ENCODE assay signal across 19 mouse cellular contexts in genomic region chr9:86777309-86777708, GRCm38 (mm10). TPM values are rescaled to one million over a fixed set of nuclear protein-coding genes. Genes with fewer than 3 reads are reported as not detected.
DNase-seq lines count a peak whose midpoint lies in the region; ATAC-seq and TF ChIP-seq lines count a peak whose summit lies in the region.
"Had no signal": no experiment of that assay in that cellular context is flagged by ENCODE, and none has a peak within 500 bp of the region (broad histone marks: within the 10 kb centered on the region; RNA-seq: fewer than 3 reads in every experiment).

No protein-coding gene starts in this region.

- no peak overlapping the region for H3K4me2 ChIP-seq in forebrain, embryonic 11.5 days (ENCODE audit: low read depth, low read length, severe bottlenecking)
- no peak overlapping the region for H3K4me2 ChIP-seq in forebrain, embryonic 12.5 days
- no peak overlapping the region for H3K4me2 ChIP-seq in kidney, embryonic 16.5 days (replicated peaks; ENCODE audit: low read depth, low read length)
- H3K4me2 ChIP-seq in neural tube, embryonic 13.5 days = no peak overlapping the region
- no peak overlapping the region for H3K4me2 ChIP-seq in neural tube, embryonic 15.5 days
- H3K4me2 ChIP-seq: embryonic facial prominence, embryonic 12.5 days had no signal

- TF ChIP-seq CTCF in kidney, adult 2 months (conservative IDR thresholded peaks at IDR 0.05; ENCODE audit: insufficient read depth, insufficient read length, low read depth, low read length) = no peak

- no peaks in the 10 kb centered on the region for H3K9me3 ChIP-seq in forebrain, embryonic 11.5 days (ENCODE audit: control insufficient read depth, low read length)
- no peaks in the 10 kb centered on the region for H3K9me3 ChIP-seq in forebrain, embryonic 12.5 days
- no peaks in the 10 kb centered on the region for H3K9me3 ChIP-seq in kidney, embryonic 16.5 days (ENCODE audit: low read length)
- H3K9me3 ChIP-seq in neural tube, embryonic 13.5 days = no peaks in the 10 kb centered on the region
- H3K9me3 ChIP-seq in neural tube, embryonic 15.5 days (replicated peaks) = no peaks in the 10 kb centered on the region
- H3K9me3 ChIP-seq: embryonic facial prominence, embryonic 12.5 days; midbrain, embryonic 10.5 days had no signal

- DNase-seq in forebrain, embryonic 11.5 days (ENCODE audit: low spot score) = no peak
- peak; percentile 5 for DNase-seq in kidney, adult 2 months
- no peak for DNase-seq in neural tube, embryonic 10.5 days (ENCODE audit: extremely low spot score, low spot score)
- DNase-seq in left cerebral cortex, postnatal 10 days (ENCODE audit: extremely low spot score in 1 of 2, low spot score in 2 of 2) = no peak
- DNase-seq: adrenal gland, adult 8-10 months; cerebellum, adult 18-20 months; liver; lung, postnatal 4 days; right cerebral cortex, postnatal 14 days had no signal

- no peak overlapping the region for H3K4me3 ChIP-seq in forebrain, embryonic 11.5 days (ENCODE audit: low read depth, low read length)
- no peak overlapping the region for H3K4me3 ChIP-seq in forebrain, embryonic 12.5 days (replicated peaks)
- no peak overlapping the region for H3K4me3 ChIP-seq in kidney, adult 2 months (ENCODE audit: insufficient read depth, low read depth, low read length)
- H3K4me3 ChIP-seq in kidney, embryonic 16.5 days (ENCODE audit: low read length) = no peak overlapping the region
- no peak overlapping the region for H3K4me3 ChIP-seq in neural tube, embryonic 13.5 days
- H3K4me3 ChIP-seq in neural tube, embryonic 15.5 days (replicated peaks) = no peak overlapping the region
- H3K4me3 ChIP-seq: embryonic facial prominence, embryonic 12.5 days; midbrain, embryonic 10.5 days had no signal

- no peaks in the 10 kb centered on the region for H3K4me1 ChIP-seq in forebrain, embryonic 11.5 days (replicated peaks; ENCODE audit: control insufficient read depth, insufficient read depth, low read length)
- no peaks in the 10 kb centered on the region for H3K4me1 ChIP-seq in forebrain, embryonic 12.5 days
- no peaks in the 10 kb centered on the region for H3K4me1 ChIP-seq in kidney, adult 2 months (ENCODE audit: control insufficient read depth, insufficient read depth, low read length)
- H3K4me1 ChIP-seq in kidney, embryonic 16.5 days (ENCODE audit: insufficient read depth, low read length) = no peaks in the 10 kb centered on the region
- H3K4me1 ChIP-seq in neural tube, embryonic 13.5 days (replicated peaks) = no peaks in the 10 kb centered on the region
- no peaks in the 10 kb centered on the region for H3K4me1 ChIP-seq in neural tube, embryonic 15.5 days
- H3K4me1 ChIP-seq: embryonic facial prominence, embryonic 12.5 days; midbrain, embryonic 10.5 days had no signal

- H3K27me3 ChIP-seq in forebrain, embryonic 11.5 days (ENCODE audit: control insufficient read depth, insufficient read depth, low read length) = no peaks in the 10 kb centered on the region
- no peaks in the 10 kb centered on the region for H3K27me3 ChIP-seq in forebrain, embryonic 12.5 days
- no peaks in the 10 kb centered on the region for H3K27me3 ChIP-seq in kidney, adult 2 months (replicated peaks; ENCODE audit: control insufficient read depth, insufficient read depth, low read length)
- no peaks in the 10 kb centered on the region for H3K27me3 ChIP-seq in kidney, embryonic 16.5 days (ENCODE audit: insufficient read depth, low read length)
- H3K27me3 ChIP-seq in neural tube, embryonic 13.5 days = no peaks in the 10 kb centered on the region
- no peaks in the 10 kb centered on the region for H3K27me3 ChIP-seq in neural tube, embryonic 15.5 days (replicated peaks)
- H3K27me3 ChIP-seq: CH12.LX; embryonic facial prominence, embryonic 12.5 days had no signal

- WGBS in forebrain, embryonic 11.5 days = 83% methylated on average over 7 of the region's 7 CpGs
- WGBS in forebrain, embryonic 12.5 days = 75% methylated on average over 7 of the region's 7 CpGs
- 39% methylated on average over 7 of the region's 7 CpGs for WGBS in kidney, adult 2 months
- WGBS in kidney, embryonic 16.5 days = 57% methylated on average over 7 of the region's 7 CpGs
- 42% methylated on average over 7 of the region's 7 CpGs for WGBS in neural tube, embryonic 13.5 days
- WGBS in neural tube, embryonic 15.5 days = 45% methylated on average over 7 of the region's 7 CpGs

- no peak for TF ChIP-seq POLR2A in kidney, adult 2 months (IDR thresholded peaks at IDR 0.05; ENCODE audit: low read depth, low read length)

- H3K27ac ChIP-seq in forebrain, embryonic 11.5 days (ENCODE audit: low read depth, low read length) = no peak overlapping the region
- no peak overlapping the region for H3K27ac ChIP-seq in forebrain, embryonic 12.5 days
- no peak overlapping the region for H3K27ac ChIP-seq in kidney, adult 2 months (ENCODE audit: insufficient read depth, low read depth, low read length)
- H3K27ac ChIP-seq in kidney, embryonic 16.5 days (ENCODE audit: low read length) = no peak overlapping the region
- H3K27ac ChIP-seq in neural tube, embryonic 13.5 days (replicated peaks) = no peak overlapping the region
- no peak overlapping the region for H3K27ac ChIP-seq in neural tube, embryonic 15.5 days (replicated peaks)
- H3K27ac ChIP-seq: embryonic facial prominence, embryonic 12.5 days; midbrain, embryonic 10.5 days had no signal

- no peak overlapping the region for H3K9ac ChIP-seq in forebrain, embryonic 11.5 days (ENCODE audit: low read length)
- no peak overlapping the region for H3K9ac ChIP-seq in forebrain, embryonic 12.5 days
- no peak overlapping the region for H3K9ac ChIP-seq in kidney, embryonic 16.5 days (replicated peaks; ENCODE audit: low read length)
- no peak overlapping the region for H3K9ac ChIP-seq in neural tube, embryonic 13.5 days
- H3K9ac ChIP-seq in neural tube, embryonic 15.5 days (replicated peaks) = no peak overlapping the region
- H3K9ac ChIP-seq: embryonic facial prominence, embryonic 12.5 days had no signal

- 0 out of 2 replicates have a peak, but pooled peaks have one; percentile 21 for ATAC-seq in forebrain, embryonic 11.5 days (replicated peaks; ENCODE audit: low FRiP score)
- ATAC-seq in forebrain, embryonic 12.5 days (ENCODE audit: low FRiP score) = no peak; the same call in 1 of the 2 replicates
- no peak for ATAC-seq in kidney, embryonic 16.5 days (ENCODE audit: low FRiP score, low TSS enrichment)
- peak; percentile 65 for ATAC-seq in neural tube, embryonic 13.5 days (ENCODE audit: low read depth)
- 0 out of 2 replicates have a peak, but pooled peaks have one; percentile 17 for ATAC-seq in neural tube, embryonic 15.5 days (ENCODE audit: low FRiP score)

- no peaks in the 10 kb centered on the region for H3K36me3 ChIP-seq in forebrain, embryonic 11.5 days (ENCODE audit: control insufficient read depth, insufficient read depth, low read length)
- H3K36me3 ChIP-seq in forebrain, embryonic 12.5 days (replicated peaks) = 0 out of 2 replicates have a peak, but pooled peaks cover 4% of the 10 kb centered on the region
- H3K36me3 ChIP-seq in kidney, adult 2 months (ENCODE audit: control insufficient read depth, insufficient read depth, low read length) = no peaks in the 10 kb centered on the region
- no peaks in the 10 kb centered on the region for H3K36me3 ChIP-seq in kidney, embryonic 16.5 days (ENCODE audit: insufficient read depth, low read length)
- peaks cover 71% of the 10 kb centered on the region for H3K36me3 ChIP-seq in neural tube, embryonic 13.5 days
- H3K36me3 ChIP-seq in neural tube, embryonic 15.5 days = peaks cover 60% of the 10 kb centered on the region
- H3K36me3 ChIP-seq: embryonic facial prominence, embryonic 12.5 days had no signal

- intact Hi-C loops in left cerebral cortex, postnatal 10 days (cut with DNase I) = loop anchor here (10.0 kb wide), 1 partner anchor 253 kb away; no protein-coding TSS in a partner anchor

RNA-seq across cellular contexts. Expression of gene Prss35, which starts 33.9 kb away (rescaled TPM):
- polyA plus RNA-seq in forebrain, embryonic 11.5 days (2014; fragmentation: Nextera tagmentation; extraction: Ambion mirVana) = 2.0 and 2.3 TPM in 2 replicates
- 1.7 and 1.8 TPM in 2 replicates for polyA plus RNA-seq in forebrain, embryonic 12.5 days (2016; fragmentation: Nextera tagmentation; extraction: Ambion mirVana)
- polyA plus RNA-seq in kidney, adult 2 months (2012; rRNA removed) = 0.20 and 0.87 TPM in 2 replicates
- 6.2 and 8.4 TPM in 2 replicates for polyA plus RNA-seq in kidney, embryonic 16.5 days (2015; fragmentation: Nextera tagmentation; extraction: Ambion mirVana)
- polyA plus RNA-seq in neural tube, embryonic 13.5 days (2015; fragmentation: Nextera tagmentation; extraction: Ambion mirVana) = 11.7 and 13.5 TPM in 2 replicates
- 11.0 and 12.4 TPM in 2 replicates for polyA plus RNA-seq in neural tube, embryonic 15.5 days (2015; fragmentation: Nextera tagmentation; extraction: Ambion mirVana)
- total RNA-seq in left cerebral cortex, postnatal 10 days (2021) = 10 to 100 TPM; 11.9 to 15.4 TPM
- total RNA-seq: CH12.LX; common myeloid progenitor, adult 5-6 weeks; granulocyte monocyte progenitor cell, adult 5-6 weeks; hematopoietic stem cell, adult 5-6 weeks had no signal

Comparison
In these comparisons a context has a peak if more than half of its experiments do, and no peak if none do; other contexts are left out.
1. ATAC-seq: peak in forebrain, embryonic 11.5 days (single experiment), neural tube, embryonic 13.5 days (single experiment) and neural tube, embryonic 15.5 days (single experiment); none in forebrain, embryonic 12.5 days (single experiment) and kidney, embryonic 16.5 days (single experiment).